Mouse (Mus musculus): ENCODE results near the gene Tas2r104. TPM values are rescaled to one million over a fixed set of nuclear protein-coding genes. Genes with fewer than 3 reads are reported as not detected.

Gene Tas2r104
- polyA plus RNA-seq (2014; fragmentation: Illumina TruSeq; extraction: RNeasy Lipid Tissue Mini Kit (QIAGEN cat#74804); ENCODE audit: low read depth, low replicate concordance) = not detected

GRCm38 (mm10) chr6:131685644-131686043 is at the start of gene Tas2r104:
TSS of gene Tas2r104 (minus strand) at chr6:131685744.

GRCm38 (mm10) chr6:131689963-131690362 is 4.4 kb upstream of the Tas2r104 start, which contains the start of gene Tas2r114:
TSS of gene Tas2r114 (minus strand) at chr6:131690063.

GRCm38 (mm10) chr6:131687395-131687794 is 1.9 kb upstream of the Tas2r104 start, which contains the start of gene Tas2r105:
TSS of gene Tas2r105 (minus strand) at chr6:131687495.

GRCm38 (mm10) chr6:131678786-131679185 is 6.8 kb downstream of the Tas2r104 start, which contains the start of gene Tas2r106:
TSS of gene Tas2r106 (minus strand) at chr6:131678886.

GRCm38 (mm10) chr6:131660049-131660448 is 25.5 kb downstream of the Tas2r104 start, which contains the start of gene Tas2r107:
TSS of gene Tas2r107 (minus strand) at chr6:131660149.

Other genes with a start within 250 kb of the Tas2r104 start
- not detected for gene 5430401F13Rik, start 199.3 kb downstream of the Tas2r104 start, polyA plus RNA-seq (2014; fragmentation: Illumina TruSeq; extraction: RNeasy Lipid Tissue Mini Kit (QIAGEN cat#74804); ENCODE audit: low read depth, low replicate concordance)
- gene Gm6619, start 199.3 kb downstream of the Tas2r104 start, polyA plus RNA-seq (2014; fragmentation: Illumina TruSeq; extraction: RNeasy Lipid Tissue Mini Kit (QIAGEN cat#74804); ENCODE audit: low read depth, low replicate concordance) = not detected
- not detected for gene Tas2r130, start 54.8 kb downstream of the Tas2r104 start, polyA plus RNA-seq (2014; fragmentation: Illumina TruSeq; extraction: RNeasy Lipid Tissue Mini Kit (QIAGEN cat#74804); ENCODE audit: low read depth, low replicate concordance)
- gene Tas2r107, start 25.6 kb downstream of the Tas2r104 start, polyA plus RNA-seq (2014; fragmentation: Illumina TruSeq; extraction: RNeasy Lipid Tissue Mini Kit (QIAGEN cat#74804); ENCODE audit: low read depth, low replicate concordance) = not detected
- not detected for gene Tas2r106, start 6.9 kb downstream of the Tas2r104 start, polyA plus RNA-seq (2014; fragmentation: Illumina TruSeq; extraction: RNeasy Lipid Tissue Mini Kit (QIAGEN cat#74804); ENCODE audit: low read depth, low replicate concordance)
- not detected for gene Tas2r105, start 1.8 kb upstream of the Tas2r104 start, polyA plus RNA-seq (2014; fragmentation: Illumina TruSeq; extraction: RNeasy Lipid Tissue Mini Kit (QIAGEN cat#74804); ENCODE audit: low read depth, low replicate concordance)
- not detected for gene Tas2r114, start 4.3 kb upstream of the Tas2r104 start, polyA plus RNA-seq (2014; fragmentation: Illumina TruSeq; extraction: RNeasy Lipid Tissue Mini Kit (QIAGEN cat#74804); ENCODE audit: low read depth, low replicate concordance)